Mouse (Mus musculus) midbrain, embryonic 16.5 days (tissue): ENCODE measurements around the gene Vta1. TPM values are rescaled to one million over a fixed set of nuclear protein-coding genes. Genes with fewer than 3 reads are reported as not detected.

Experiments used
- polyA plus RNA-seq: library from polyadenylated mRNA; unstranded; fragments of >200 nt; fragmentation: Nextera tagmentation; extraction: Ambion mirVana; gene quantifications from 2 replicates; pipeline ENCODE4 v1.2.1, GENCODE M21; 2015

The Vta1 gene
- polyA plus RNA-seq, 1 experiment from 2014 or later = 186 TPM

Other genes with a start within 250 kb of the Vta1 start
- 0.97 and 1.3 TPM in 2 replicates for gene Adgrg6, start 159.9 kb downstream of the Vta1 start, polyA plus RNA-seq
- 2.1 and 2.9 TPM in 2 replicates for gene Nmbr, start within 50 bp of the Vta1 start, polyA plus RNA-seq
- not detected in 2 replicates for gene Gje1, start 12.7 kb upstream of the Vta1 start, polyA plus RNA-seq